Mouse (Mus musculus): ENCODE data around the gene Hmgn2. TPM values are rescaled to one million over a fixed set of nuclear protein-coding genes. Genes with fewer than 3 reads are reported as not detected.
"Not testable (repeated sequence)": the region's sequence is repeated elsewhere in the genome, so short reads cannot be mapped to it uniquely, and the experiment has no call there.

The Hmgn2 gene
- total and polyA plus RNA-seq, 3 experiments = 23.1 to 109 (median 92.3) TPM

GRCm38 (mm10) chr4:133990035-133990434, 21.6 kb upstream of the Hmgn2 start:
- no peak overlapping the region for H3K4me3 ChIP-seq
- no peak for DNase-seq
- intact Hi-C loops (cut with DNase I) = no loop called here
- H3K27me3 ChIP-seq (ENCODE audit: control insufficient read depth, insufficient read depth, low read length) = no peaks in the 10 kb centered on the region
- H3K27ac ChIP-seq = no peak overlapping the region
- no peaks in the 10 kb centered on the region for H3K4me1 ChIP-seq (ENCODE audit: control insufficient read depth, insufficient read depth, low read length)
- H3K36me3 ChIP-seq (ENCODE audit: control insufficient read depth, insufficient read depth, low read length) = no peaks in the 10 kb centered on the region
- 62% methylated on average over 4 of the region's 4 CpGs for WGBS
- no peaks in the 10 kb centered on the region for H3K79me2 ChIP-seq (replicated peaks; ENCODE audit: control insufficient read depth, insufficient read depth, low read length)
- TF ChIP-seq CTCF (IDR thresholded peaks at IDR 0.05) (peak; percentile 28; the same call in 1 of the 2 replicates), POLR2A (IDR thresholded peaks at IDR 0.05; ENCODE audit: insufficient read depth, low read depth, low read length) (no peak), EP300 (IDR thresholded peaks at IDR 0.05; ENCODE audit: insufficient read depth, low read depth, low read length) (no peak)
- no peak overlapping the region for H3K9ac ChIP-seq (ENCODE audit: low read depth, low read length)

GRCm38 (mm10) chr4:133988289-133988688, 19.8 kb upstream of the Hmgn2 start:
- intact Hi-C loops (cut with DNase I); H3K36me3 ChIP-seq (ENCODE audit: control insufficient read depth, insufficient read depth, low read length): not testable (repeated sequence)
- 89% methylated on average over 8 of the region's 8 CpGs for whole genome bisulfite sequencing

GRCm38 (mm10) chr4:133982936-133983335, 14.5 kb upstream of the Hmgn2 start:
- intact Hi-C loops (cut with DNase I) = no loop called here
- DNase-seq = no peak
- H3K4me3 ChIP-seq = no peak overlapping the region
- 0 out of 2 replicates have a peak, but pooled peaks cover 2% of the 10 kb centered on the region for H3K36me3 ChIP-seq (ENCODE audit: control insufficient read depth, insufficient read depth, low read length)
- TF ChIP-seq CTCF (IDR thresholded peaks at IDR 0.05) (no peak), POLR2A (IDR thresholded peaks at IDR 0.05; ENCODE audit: insufficient read depth, low read depth, low read length) (no peak), EP300 (IDR thresholded peaks at IDR 0.05; ENCODE audit: insufficient read depth, low read depth, low read length) (no peak)
- no peaks in the 10 kb centered on the region for H3K79me2 ChIP-seq (replicated peaks; ENCODE audit: control insufficient read depth, insufficient read depth, low read length)
- H3K9ac ChIP-seq (ENCODE audit: low read depth, low read length) = no peak overlapping the region
- no peak overlapping the region for H3K27ac ChIP-seq
- H3K27me3 ChIP-seq (ENCODE audit: control insufficient read depth, insufficient read depth, low read length) = no peaks in the 10 kb centered on the region
- H3K4me1 ChIP-seq (ENCODE audit: control insufficient read depth, insufficient read depth, low read length) = peaks cover 1% of the 10 kb centered on the region; the same call in 1 of the 2 replicates
- 92% methylated on average over 13 of the region's 13 CpGs for WGBS

More at GRCm38 (mm10) chr4:133988289-133988688, 19.8 kb upstream of the Hmgn2 start:
- not testable (repeated sequence) for H3K4me1 ChIP-seq (ENCODE audit: control insufficient read depth, insufficient read depth, low read length); DNase-seq; H3K4me3 ChIP-seq; H3K27me3 ChIP-seq (ENCODE audit: control insufficient read depth, insufficient read depth, low read length); H3K79me2 ChIP-seq (replicated peaks; ENCODE audit: control insufficient read depth, insufficient read depth, low read length); H3K9ac ChIP-seq (ENCODE audit: low read depth, low read length); H3K27ac ChIP-seq

- Histone ChIP-seq H3K27ac (peak overlapping the region; percentile 67), H3K4me3 (no peak overlapping the region), H3K36me3 (ENCODE audit: control insufficient read depth, insufficient read depth, low read length) (0 out of 2 replicates have a peak, but pooled peaks cover 2% of the 10 kb centered on the region), H3K9ac (ENCODE audit: low read depth, low read length) (no peak overlapping the region), H3K27me3 (ENCODE audit: control insufficient read depth, insufficient read depth, low read length) (no peaks in the 10 kb centered on the region), H3K79me2 (replicated peaks; ENCODE audit: control insufficient read depth, insufficient read depth, low read length) (no peaks in the 10 kb centered on the region), H3K4me1 (ENCODE audit: control insufficient read depth, insufficient read depth, low read length) (peaks cover 1% of the 10 kb centered on the region; the same call in 1 of the 2 replicates)
- 41% methylated on average over 5 of the region's 5 CpGs for WGBS
- DNase-seq = peak in 1 of 2 experiments; percentile 38
- intact Hi-C loops (cut with DNase I) = no loop called here
- TF ChIP-seq CTCF (IDR thresholded peaks at IDR 0.05) = no peak
- 0 out of 2 replicates have a peak, but pooled peaks have one; percentile 33 for TF ChIP-seq EP300 (IDR thresholded peaks at IDR 0.05; ENCODE audit: insufficient read depth, low read depth, low read length)
- no peak for TF ChIP-seq POLR2A (IDR thresholded peaks at IDR 0.05; ENCODE audit: insufficient read depth, low read depth, low read length)
These were observed 12.0 kb upstream of the Hmgn2 start for GRCm38 (mm10) chr4:133980496-133980895.

GRCm38 (mm10) chr4:133978021-133978711, 9.7 kb upstream of the Hmgn2 start:
- TF ChIP-seq POLR2A (IDR thresholded peaks at IDR 0.05; ENCODE audit: insufficient read depth, low read depth, low read length) (no peak), EP300 (IDR thresholded peaks at IDR 0.05; ENCODE audit: insufficient read depth, low read depth, low read length) (no peak), CTCF (IDR thresholded peaks at IDR 0.05) (no peak)
- no peak for DNase-seq
- Histone ChIP-seq H3K79me2 (replicated peaks; ENCODE audit: control insufficient read depth, insufficient read depth, low read length) (no peaks in the 10 kb centered on the region), H3K27ac (no peak overlapping the region), H3K36me3 (ENCODE audit: control insufficient read depth, insufficient read depth, low read length) (0 out of 2 replicates have a peak, but pooled peaks cover 2% of the 10 kb centered on the region), H3K27me3 (ENCODE audit: control insufficient read depth, insufficient read depth, low read length) (no peaks in the 10 kb centered on the region), H3K4me1 (ENCODE audit: control insufficient read depth, insufficient read depth, low read length) (peaks cover 1% of the 10 kb centered on the region; the same call in 1 of the 2 replicates), H3K9ac (ENCODE audit: low read depth, low read length) (no peak overlapping the region), H3K4me3 (no peak overlapping the region)
- intact Hi-C loops (cut with DNase I) = no loop called here
- WGBS = 93% methylated on average over 10 of the region's 10 CpGs

- H3K9ac ChIP-seq (ENCODE audit: low read depth, low read length) = no peak overlapping the region
- DNase-seq = no peak
- intact Hi-C loops (cut with DNase I) = no loop called here
- WGBS = 75% methylated on average over 8 of the region's 8 CpGs
- no peaks in the 10 kb centered on the region; the same call in 1 of the 2 replicates for H3K36me3 ChIP-seq (ENCODE audit: control insufficient read depth, insufficient read depth, low read length)
- no peaks in the 10 kb centered on the region for H3K79me2 ChIP-seq (replicated peaks; ENCODE audit: control insufficient read depth, insufficient read depth, low read length)
- TF ChIP-seq EP300 (IDR thresholded peaks at IDR 0.05; ENCODE audit: insufficient read depth, low read depth, low read length) (no peak), CTCF (IDR thresholded peaks at IDR 0.05) (no peak), POLR2A (IDR thresholded peaks at IDR 0.05; ENCODE audit: insufficient read depth, low read depth, low read length) (no peak)
- no peaks in the 10 kb centered on the region for H3K27me3 ChIP-seq (ENCODE audit: control insufficient read depth, insufficient read depth, low read length)
- H3K27ac ChIP-seq = no peak overlapping the region
- no peaks in the 10 kb centered on the region; the same call in 1 of the 2 replicates for H3K4me1 ChIP-seq (ENCODE audit: control insufficient read depth, insufficient read depth, low read length)
- no peak overlapping the region for H3K4me3 ChIP-seq
These were observed 3.3 kb upstream of the Hmgn2 start for GRCm38 (mm10) chr4:133971741-133972140.
